Mouse (Mus musculus) limb, embryonic 14.5 days (tissue): ENCODE measurements at regions not wholly inside any gene's neighbourhood (a gene's known extent, or its start where the extent isn't known, plus 50 kb on each side); places are given as distances from the start of the nearest gene placed in this dataset.

ENCODE experiments used
- ATAC-seq: fragments of 200-750 bp; cut with Nextera tagmentation; 2 replicates; pipeline ENCODE4 v1.8.0; 2017; ENCODE audit warnings: low read depth, moderate number of reproducible peaks, moderate TSS enrichment; ENCODE audit not compliant: low FRiP score
- DNase-seq: peaks from one replicate; pipeline ENCODE4 v3.0.0-alpha.2; 2015; ENCODE audit warnings: low spot score
- H3K27ac ChIP-seq: fragments of 300-500 bp; sonication (generic); replicated peaks from 2 replicates; pipeline ENCODE4 v1.5.1; 2014; ENCODE audit warnings: low read depth, mild to moderate bottlenecking, low read length, moderate library complexity, mixed read lengths
- H3K27me3 ChIP-seq: fragments of 300-500 bp; sonication (generic); 2 replicates; pipeline ENCODE4 v1.6.1; 2014; ENCODE audit warnings: low read length, mixed read lengths; ENCODE audit not compliant: control insufficient read depth, insufficient read depth
- H3K36me3 ChIP-seq: fragments of 300-500 bp; sonication (generic); 2 replicates; pipeline ENCODE4 v1.6.1; 2014; ENCODE audit warnings: mild to moderate bottlenecking, low read length, moderate library complexity, mixed read lengths; ENCODE audit not compliant: control insufficient read depth, insufficient read depth
- H3K4me1 ChIP-seq: fragments of 300-500 bp; sonication (generic); 2 replicates; pipeline ENCODE4 v1.6.1; 2014; ENCODE audit warnings: antibody characterized with exemption, low read length, mixed read lengths; ENCODE audit not compliant: control insufficient read depth, insufficient read depth
- H3K4me2 ChIP-seq: fragments of 300-500 bp; sonication (generic); replicated peaks from 2 replicates; pipeline ENCODE4 v1.6.1; 2014; ENCODE audit warnings: low read depth, mild to moderate bottlenecking, low read length, moderate library complexity; ENCODE audit not compliant: severe bottlenecking
- H3K4me3 ChIP-seq: fragments of 300-500 bp; sonication (generic); replicated peaks from 2 replicates; pipeline ENCODE4 v1.5.1; 2014; ENCODE audit warnings: low read length
- H3K9ac ChIP-seq: fragments of 300-500 bp; sonication (generic); 2 replicates; pipeline ENCODE4 v1.6.1; 2014; ENCODE audit warnings: mild to moderate bottlenecking, low read depth, low read length, moderate library complexity; ENCODE audit not compliant: severe bottlenecking
- H3K9me3 ChIP-seq: fragments of 300-500 bp; sonication (generic); 2 replicates; pipeline ENCODE4 v1.6.1; 2016; ENCODE audit warnings: low read length; ENCODE audit not compliant: control insufficient read depth
- POLR2A ChIP-seq: fragments of 200-500 bp; IDR thresholded peaks from 2 replicates; pipeline ENCODE4 v1.8.0; 2012; ENCODE audit warnings: inconsistent platforms, mild to moderate bottlenecking, moderate library complexity, borderline replicate concordance; ENCODE audit not compliant: insufficient read depth, insufficient read length; ENCODE audit errors: extremely low read depth
- WGBS: fragments of 180-500 bp; shearing (Covaris S2); extraction: QIAGEN DNeasy Blood & Tissue Kit; methylation state at CpG from one replicate; pipeline ENCODE4 v1.1.7; 2014; 5-methylcytosine and 5-hydroxymethylcytosine counted together

DNA sequence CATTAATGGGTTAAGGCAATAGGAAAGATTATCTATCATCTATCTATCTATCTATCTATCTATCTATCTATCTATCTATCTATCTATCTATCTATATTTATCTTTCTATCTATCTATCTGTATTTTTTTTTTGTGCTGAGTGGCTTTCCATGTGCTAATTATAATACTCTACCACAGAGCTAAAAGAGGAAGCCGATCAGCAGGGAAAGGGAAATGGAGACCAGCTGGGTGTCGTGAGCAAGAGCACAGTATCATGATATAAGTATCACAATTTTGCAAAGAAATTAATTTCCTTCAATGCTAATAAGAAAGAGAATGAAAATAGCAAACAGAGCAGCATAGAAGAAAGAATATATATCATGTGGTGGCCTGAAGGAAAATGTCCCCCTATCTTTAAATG is 69.6 kb downstream of the Cldn1 start:
- DNase-seq (no peak), ATAC-seq (no peak)
- Histone ChIP-seq H3K27ac (no peak overlapping the region), H3K27me3 (no peaks in the 10 kb centered on the region), H3K9me3 (no peaks in the 10 kb centered on the region), H3K4me1 (no peaks in the 10 kb centered on the region), H3K4me2 (no peak overlapping the region), H3K4me3 (no peak overlapping the region), H3K9ac (no peak overlapping the region), H3K36me3 (no peaks in the 10 kb centered on the region)
- WGBS: 71% methylated on average over 2 of the region's 2 CpGs
- TF ChIP-seq POLR2A: no peak

DNA sequence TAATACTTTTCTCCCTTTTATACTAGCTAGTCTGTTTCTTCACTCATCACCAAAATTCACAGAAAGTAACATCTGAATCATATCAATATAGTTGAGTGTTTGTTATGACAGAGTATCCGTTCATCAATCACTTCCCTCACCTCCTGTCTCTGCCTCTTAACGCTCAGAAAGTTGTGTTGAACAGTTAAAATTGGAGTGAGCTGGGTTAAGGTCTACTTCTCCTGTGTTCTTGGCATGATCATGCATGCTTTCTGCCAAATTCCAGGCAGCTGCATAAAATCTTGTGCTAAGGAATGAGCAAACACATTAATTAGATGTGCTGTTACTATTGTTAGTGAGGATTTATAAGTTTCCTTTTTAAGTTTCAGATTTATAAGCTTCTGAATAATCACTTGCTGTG is 79.9 kb downstream of the Cldn1 start:
- no peak for ATAC-seq
- H3K4me1 ChIP-seq: no peaks in the 10 kb centered on the region
- no peak overlapping the region for H3K9ac ChIP-seq
- H3K9me3 ChIP-seq: no peaks in the 10 kb centered on the region
- H3K4me2 ChIP-seq: no peak overlapping the region
- WGBS: 57% methylated on average over 2 of the region's 2 CpGs
- TF ChIP-seq POLR2A: no peak
- H3K27ac ChIP-seq: no peak overlapping the region
- H3K27me3 ChIP-seq: no peaks in the 10 kb centered on the region
- no peak overlapping the region for H3K4me3 ChIP-seq
- DNase-seq: peak; percentile 3
- no peaks in the 10 kb centered on the region for H3K36me3 ChIP-seq

DNA sequence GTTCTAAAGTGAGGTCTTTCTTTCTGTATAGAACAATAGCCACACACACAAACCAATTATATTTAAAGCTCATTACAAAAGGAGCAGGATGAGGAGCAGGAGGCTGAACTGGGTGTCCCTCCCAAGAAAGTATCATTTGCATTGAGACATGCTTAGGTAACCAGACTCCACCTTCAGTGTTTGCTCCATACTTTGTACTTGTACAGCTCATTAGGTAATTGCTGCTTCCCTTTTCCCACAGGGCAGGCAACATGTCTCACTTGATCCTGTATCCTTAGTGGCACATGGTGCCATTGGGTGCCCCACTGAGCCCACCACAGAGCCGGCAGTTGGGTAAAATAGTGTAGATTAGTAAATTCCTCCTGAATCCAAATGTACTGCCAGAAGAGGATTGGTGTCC is 86.0 kb downstream of the Cldn1 start:
- no peaks in the 10 kb centered on the region for H3K4me1 ChIP-seq
- no peaks in the 10 kb centered on the region for H3K9me3 ChIP-seq
- TF ChIP-seq POLR2A: no peak
- no peak overlapping the region for H3K4me3 ChIP-seq
- DNase-seq (no peak), ATAC-seq (no peak)
- H3K4me2 ChIP-seq: no peak overlapping the region
- WGBS: 72% methylated on average over 1 of the region's 1 CpGs
- H3K36me3 ChIP-seq: no peaks in the 10 kb centered on the region
- H3K27me3 ChIP-seq: no peaks in the 10 kb centered on the region
- no peak overlapping the region for H3K9ac ChIP-seq
- no peak overlapping the region for H3K27ac ChIP-seq

- no peak for TF ChIP-seq POLR2A
- Histone ChIP-seq H3K4me1 (no peaks in the 10 kb centered on the region), H3K4me2 (no peak overlapping the region), H3K9ac (no peak overlapping the region), H3K27me3 (no peaks in the 10 kb centered on the region), H3K9me3 (no peaks in the 10 kb centered on the region), H3K27ac (no peak overlapping the region), H3K36me3 (no peaks in the 10 kb centered on the region), H3K4me3 (no peak overlapping the region)
- 88% methylated on average over 6 of the region's 6 CpGs for WGBS
- ATAC-seq: no peak
- DNase-seq: no peak
These were observed 86.9 kb downstream of the Cldn1 start for GRCm38 (mm10) chr16:26284713-26285112.

GRCm38 (mm10) chr16:26282418-26282817 is 89.2 kb downstream of the Cldn1 start:
- no peak overlapping the region for H3K4me3 ChIP-seq
- TF ChIP-seq POLR2A: no peak
- no peak overlapping the region for H3K9ac ChIP-seq
- H3K9me3 ChIP-seq: no peaks in the 10 kb centered on the region
- ATAC-seq (no peak), DNase-seq (no peak)
- H3K27me3 ChIP-seq: no peaks in the 10 kb centered on the region
- H3K27ac ChIP-seq: no peak overlapping the region
- 29% methylated on average over 1 of the region's 1 CpGs for WGBS
- no peak overlapping the region for H3K4me2 ChIP-seq
- no peaks in the 10 kb centered on the region for H3K36me3 ChIP-seq
- H3K4me1 ChIP-seq: no peaks in the 10 kb centered on the region

- no peak for ATAC-seq
- no peak overlapping the region for H3K9ac ChIP-seq
- no peak overlapping the region for H3K4me3 ChIP-seq
- H3K36me3 ChIP-seq: no peaks in the 10 kb centered on the region
- H3K4me1 ChIP-seq: no peaks in the 10 kb centered on the region
- no peak overlapping the region for H3K27ac ChIP-seq
- no peaks in the 10 kb centered on the region for H3K27me3 ChIP-seq
- 75% methylated on average over 2 of the region's 2 CpGs for WGBS
- TF ChIP-seq POLR2A: no peak
- DNase-seq: no peak
- no peaks in the 10 kb centered on the region for H3K9me3 ChIP-seq
- H3K4me2 ChIP-seq: no peak overlapping the region
These were observed 90.1 kb downstream of the Cldn1 start for GRCm38 (mm10) chr16:26281496-26281895.
